In genomic region chr13:112757395-112757794, GRCm38 (mm10) we compare ENCODE assay signal across 14 mouse cellular contexts.
"Had no signal": no experiment of that assay in that cellular context is flagged by ENCODE, and none has a peak within 500 bp of the region (broad histone marks: within the 10 kb centered on the region; RNA-seq: fewer than 3 reads in every experiment).

No protein-coding gene starts in this region.

- DNase-seq: kidney, postnatal 4 days; liver; liver, embryonic 13.5 days; lung, adult 18-20 months; lung, postnatal 4 days; midbrain, embryonic 14.5 days; right cerebral cortex, adult 18-20 months; right cerebral cortex, postnatal 25 days; thymus, postnatal 36 days had no signal

- H3K27me3 ChIP-seq: limb, embryonic 12.5 days; neural tube, embryonic 15.5 days had no signal

- H3K4me2 ChIP-seq: limb, embryonic 12.5 days; liver, embryonic 13.5 days; neural tube, embryonic 15.5 days had no signal

- H3K9ac ChIP-seq: limb, embryonic 12.5 days; liver, embryonic 13.5 days; neural tube, embryonic 15.5 days had no signal

- H3K4me3 ChIP-seq: layer of hippocampus, adult 2 months; limb, embryonic 12.5 days; liver, embryonic 13.5 days; midbrain, embryonic 10.5 days; myocyte; neural tube, embryonic 15.5 days had no signal

- H3K27ac ChIP-seq: layer of hippocampus, adult 2 months; limb, embryonic 12.5 days; liver, embryonic 13.5 days; midbrain, embryonic 10.5 days; neural tube, embryonic 15.5 days had no signal

- H3K9me3 ChIP-seq: limb, embryonic 12.5 days; liver, embryonic 13.5 days; midbrain, embryonic 10.5 days; neural tube, embryonic 15.5 days had no signal

- H3K36me3 ChIP-seq: limb, embryonic 12.5 days; liver, embryonic 13.5 days; midbrain, embryonic 10.5 days; neural tube, embryonic 15.5 days had no signal
